Mouse (Mus musculus): ENCODE measurements around the gene Slc31a2.

Gene Slc31a2

GRCm38 (mm10) chr4:62314516-62314915 lies 52.2 kb downstream of the Slc31a2 start:
- no peak for DNase-seq (ENCODE audit: extremely low read depth, low read depth, low spot score)

GRCm38 (mm10) chr4:62316456-62316855 lies 54.1 kb downstream of the Slc31a2 start:
- no peak for DNase-seq (ENCODE audit: extremely low read depth, low read depth, low spot score)

GRCm38 (mm10) chr4:62318294-62318693 lies 55.9 kb downstream of the Slc31a2 start:
- no peak for DNase-seq (ENCODE audit: extremely low read depth, low read depth, low spot score)

GRCm38 (mm10) chr4:62322684-62323083 lies 60.3 kb downstream of the Slc31a2 start:
- DNase-seq (ENCODE audit: extremely low read depth, low read depth, low spot score): no peak

GRCm38 (mm10) chr4:62326111-62326510 lies 63.7 kb downstream of the Slc31a2 start:
- DNase-seq (ENCODE audit: extremely low read depth, low read depth, low spot score): peak; percentile 86

GRCm38 (mm10) chr4:62328941-62329660 lies 66.7 kb downstream of the Slc31a2 start:
- no peak for DNase-seq (ENCODE audit: extremely low read depth, low read depth, low spot score)

- no peak for DNase-seq (ENCODE audit: extremely low read depth, low read depth, low spot score)
Measured at GRCm38 (mm10) chr4:62331977-62332376, 69.6 kb downstream of the Slc31a2 start.

- peak; percentile 66 for DNase-seq (ENCODE audit: extremely low read depth, low read depth, low spot score)
Measured at GRCm38 (mm10) chr4:62338536-62338935, 76.2 kb downstream of the Slc31a2 start.

- DNase-seq (ENCODE audit: extremely low read depth, low read depth, low spot score): no peak
Measured at GRCm38 (mm10) chr4:62344000-62344399, 81.6 kb downstream of the Slc31a2 start.

- no peak for DNase-seq (ENCODE audit: extremely low read depth, low read depth, low spot score)
Measured at GRCm38 (mm10) chr4:62345827-62346226, 83.5 kb downstream of the Slc31a2 start.

- no peak for DNase-seq (ENCODE audit: extremely low read depth, low read depth, low spot score)
Measured at GRCm38 (mm10) chr4:62347605-62348328, 85.4 kb downstream of the Slc31a2 start.
